Mouse (Mus musculus) embryonic fibroblast, embryonic 13.5 days (primary cell): Measurements from ENCODE around the gene Cstad. TPM values are rescaled to one million over a fixed set of nuclear protein-coding genes. Genes with fewer than 3 reads are reported as not detected.
A peak's percentile ranks its signal among the peaks of the same experiment; 100 is the strongest.

Source experiments
- H3K27ac ChIP-seq: 2 replicates; pipeline ENCODE4 v1.5.1; 2012; ENCODE audit warnings: low read length, control low read depth, inconsistent platforms; ENCODE audit not compliant: insufficient read depth
- H3K4me1 ChIP-seq: 2 replicates; pipeline ENCODE4 v1.6.1; 2011; ENCODE audit warnings: low read length; ENCODE audit not compliant: control insufficient read depth, insufficient read depth
- H3K4me3 ChIP-seq: 2 replicates; pipeline ENCODE4 v1.5.1; 2011; ENCODE audit warnings: mild to moderate bottlenecking, control low read depth, low read length; ENCODE audit not compliant: insufficient read depth
- CTCF ChIP-seq: IDR thresholded peaks from 2 replicates; pipeline ENCODE4 v1.5.1; 2011; ENCODE audit warnings: mild to moderate bottlenecking, control low read depth, low read length, moderate library complexity, borderline replicate concordance; ENCODE audit not compliant: insufficient read depth
- POLR2A ChIP-seq: IDR thresholded peaks from 2 replicates; pipeline ENCODE4 v1.6.1; 2011; ENCODE audit warnings: low read depth, mild to moderate bottlenecking, control low read depth, low read length, moderate library complexity
- polyA plus RNA-seq: library from polyadenylated mRNA; stranded (reverse); fragments of >200 nt; gene quantifications from 2 replicates; pipeline ENCODE4 v1.2.4, GENCODE M21; 2011; ENCODE audit warnings: low read depth; ENCODE audit not compliant: missing spikeins, insufficient read length

Cstad gene
- polyA plus RNA-seq, 1 experiment: 2.8 TPM

- no peak overlapping the region for H3K4me3 ChIP-seq
- H3K27ac ChIP-seq: no peak overlapping the region
- peaks cover 2% of the 10 kb centered on the region; the same call in 1 of the 2 replicates for H3K4me1 ChIP-seq
- TF ChIP-seq CTCF (no peak), POLR2A (no peak)
Observed at GRCm38 (mm10) chr2:30625296-30625826, 30.5 kb downstream of the Cstad start.

GRCm38 (mm10) chr2:30626058-30626675 lies 31.3 kb downstream of the Cstad start:
- Histone ChIP-seq H3K4me3 (no peak overlapping the region), H3K27ac (no peak overlapping the region), H3K4me1 (peaks cover 2% of the 10 kb centered on the region; the same call in 1 of the 2 replicates)
- TF ChIP-seq POLR2A: no peak
- TF ChIP-seq CTCF: no peak

GRCm38 (mm10) chr2:30627338-30627737 lies 32.5 kb downstream of the Cstad start:
- H3K27ac ChIP-seq: no peak overlapping the region
- TF ChIP-seq POLR2A: no peak
- TF ChIP-seq CTCF: no peak
- peaks cover 2% of the 10 kb centered on the region; the same call in 1 of the 2 replicates for H3K4me1 ChIP-seq
- H3K4me3 ChIP-seq: no peak overlapping the region

- Histone ChIP-seq H3K4me1 (peaks cover 2% of the 10 kb centered on the region; the same call in 1 of the 2 replicates), H3K4me3 (no peak overlapping the region), H3K27ac (no peak overlapping the region)
- TF ChIP-seq POLR2A: no peak
- no peak for TF ChIP-seq CTCF
Observed at GRCm38 (mm10) chr2:30628374-30628773, 33.5 kb downstream of the Cstad start.

- H3K4me1 ChIP-seq: peaks cover 2% of the 10 kb centered on the region; the same call in 1 of the 2 replicates
- no peak overlapping the region for H3K27ac ChIP-seq
- no peak overlapping the region for H3K4me3 ChIP-seq
- TF ChIP-seq CTCF (no peak), POLR2A (no peak)
Observed at GRCm38 (mm10) chr2:30629038-30629761, 34.4 kb downstream of the Cstad start.

- H3K4me1 ChIP-seq: peaks cover 2% of the 10 kb centered on the region; the same call in 1 of the 2 replicates
- no peak overlapping the region for H3K4me3 ChIP-seq
- TF ChIP-seq POLR2A (no peak), CTCF (no peak)
- H3K27ac ChIP-seq: no peak overlapping the region
Observed at GRCm38 (mm10) chr2:30629860-30630259, 35.0 kb downstream of the Cstad start.

- TF ChIP-seq POLR2A: no peak
- no peak for TF ChIP-seq CTCF
- H3K4me3 ChIP-seq: no peak overlapping the region
- H3K4me1 ChIP-seq: peaks cover 2% of the 10 kb centered on the region; the same call in 1 of the 2 replicates
- no peak overlapping the region for H3K27ac ChIP-seq
Observed at GRCm38 (mm10) chr2:30636266-30636671, 41.4 kb downstream of the Cstad start.

- no peak for TF ChIP-seq CTCF
- TF ChIP-seq POLR2A: no peak
- Histone ChIP-seq H3K27ac (no peak overlapping the region), H3K4me1 (peaks cover 2% of the 10 kb centered on the region; the same call in 1 of the 2 replicates), H3K4me3 (no peak overlapping the region)
Observed at GRCm38 (mm10) chr2:30637991-30638390, 43.2 kb downstream of the Cstad start.

GRCm38 (mm10) chr2:30640021-30640481 lies 45.2 kb downstream of the Cstad start:
- TF ChIP-seq POLR2A: peak; percentile 29; the same call in 1 of the 2 replicates
- TF ChIP-seq CTCF: no peak
- peaks cover 2% of the 10 kb centered on the region; the same call in 1 of the 2 replicates for H3K4me1 ChIP-seq
- peak overlapping the region; percentile 68 for H3K27ac ChIP-seq
- no peak overlapping the region for H3K4me3 ChIP-seq
